Mouse (Mus musculus) brain, embryonic 14.5 days (tissue): ENCODE measurements around the gene Gfy.

Experiments
- CTCF ChIP-seq: fragments of 200-500 bp; IDR thresholded peaks from 2 replicates; pipeline ENCODE4 v1.5.1; 2012; ENCODE audit warnings: inconsistent platforms, mild to moderate bottlenecking, moderate library complexity, borderline replicate concordance; ENCODE audit not compliant: insufficient read depth, insufficient read length; ENCODE audit errors: extremely low read depth
- POLR2A ChIP-seq: fragments of 200-500 bp; IDR thresholded peaks from 2 replicates; pipeline ENCODE4 v1.6.1; 2012; ENCODE audit warnings: mild to moderate bottlenecking, inconsistent platforms, borderline replicate concordance; ENCODE audit not compliant: poor library complexity, insufficient read depth, insufficient read length, severe bottlenecking; ENCODE audit errors: extremely low read depth

DNA sequence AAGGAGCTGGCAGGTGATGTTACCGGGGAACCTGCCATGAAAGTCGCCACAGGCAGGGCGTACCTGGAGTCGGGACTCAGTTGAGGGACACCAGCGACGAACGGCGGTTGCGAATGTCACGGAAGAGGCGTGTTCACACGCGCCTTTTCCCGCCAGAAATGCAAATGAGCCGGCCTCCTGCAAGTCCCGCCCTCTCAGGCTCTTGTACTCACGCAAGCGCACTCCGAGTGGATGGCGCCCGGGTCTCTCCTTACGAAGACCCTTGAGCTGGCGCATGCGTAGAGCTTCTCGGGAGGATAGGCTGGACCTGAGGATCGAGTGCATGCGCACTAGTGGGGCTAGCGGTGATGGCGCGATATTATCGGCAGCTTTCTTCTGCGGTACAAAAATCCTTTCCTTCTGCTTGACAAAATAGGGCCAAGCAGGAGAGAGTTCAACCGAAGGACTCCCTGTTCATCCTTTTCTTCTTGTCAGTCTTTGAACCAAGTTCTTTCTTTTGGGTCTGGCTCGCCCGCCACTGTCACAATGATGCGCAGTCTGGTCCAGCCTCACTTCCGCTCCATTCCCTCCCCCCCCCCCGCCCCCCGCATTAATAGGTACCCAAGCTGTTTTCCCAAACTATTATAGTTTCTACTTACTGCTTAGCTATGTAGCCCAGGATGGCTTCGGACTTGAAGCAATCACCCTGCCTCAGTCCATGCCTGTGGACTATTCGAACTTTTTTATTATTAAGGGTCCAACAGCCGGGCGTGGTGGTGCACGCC lies 25.2 kb upstream of the Gfy start, which contains the start of gene Ccdc155:
- TF ChIP-seq POLR2A (peak; percentile 51; the same call in 1 of the 2 replicates), CTCF (no peak)
